Mouse (Mus musculus) heart, embryonic 14.5 days (tissue): ENCODE data around the gene Chit1. TPM values are rescaled to one million over a fixed set of nuclear protein-coding genes. Genes with fewer than 3 reads are reported as not detected.
A peak's percentile ranks its signal among the peaks of the same experiment; 100 is the strongest.

Experiments
- ATAC-seq: fragments of 200-750 bp; cut with Nextera tagmentation; 2 replicates; pipeline ENCODE4 v1.8.0; 2017; ENCODE audit warnings: low read depth, moderate TSS enrichment; ENCODE audit not compliant: insufficient number of reproducible peaks, insufficient read depth, low FRiP score
- H3K27ac ChIP-seq, 2 experiments: fragments of 200-500 bp in 1 of 2; fragments of 300-500 bp in 1 of 2; sonication (generic) in 1 of 2; replicated peaks in 1 of 2; 2 replicates each; pipeline ENCODE4 v1.5.1; 2012 to 2014; ENCODE audit warnings: low read depth in 2 of 2, low read length in 2 of 2, control low read depth in 1 of 2, mild to moderate bottlenecking in 1 of 2, mixed read lengths in 1 of 2; ENCODE audit not compliant: control insufficient read depth in 1 of 2, insufficient read depth in 1 of 2
- H3K27me3 ChIP-seq: fragments of 300-500 bp; sonication (generic); 2 replicates; pipeline ENCODE4 v1.6.1; 2014; ENCODE audit warnings: mild to moderate bottlenecking, low read length, control low read depth; ENCODE audit not compliant: control insufficient read depth, insufficient read depth
- H3K36me3 ChIP-seq: fragments of 300-500 bp; sonication (generic); 2 replicates; pipeline ENCODE4 v1.6.1; 2014; ENCODE audit warnings: mild to moderate bottlenecking, control low read depth, low read length, mixed read lengths; ENCODE audit not compliant: control insufficient read depth, insufficient read depth
- H3K4me1 ChIP-seq, 2 experiments: fragments of 200-500 bp in 1 of 2; fragments of 300-500 bp in 1 of 2; sonication (generic) in 1 of 2; 2 replicates each; pipeline ENCODE4 v1.6.1; 2012 to 2014; ENCODE audit warnings: low read length in 2 of 2, control low read depth in 1 of 2, mixed read lengths in 1 of 2; ENCODE audit not compliant: control insufficient read depth in 2 of 2, insufficient read depth in 2 of 2
- H3K4me2 ChIP-seq: fragments of 300-500 bp; sonication (generic); 2 replicates; pipeline ENCODE4 v1.6.1; 2014; ENCODE audit warnings: mild to moderate bottlenecking, low read length
- H3K4me3 ChIP-seq, 2 experiments: fragments of 200-500 bp in 1 of 2; fragments of 300-500 bp in 1 of 2; sonication (generic) in 1 of 2; 2 replicates each; pipeline ENCODE4 v1.5.1; 2012 to 2014; ENCODE audit warnings: low read length in 2 of 2, mild to moderate bottlenecking in 2 of 2, control low read depth in 1 of 2, low read depth in 1 of 2, moderate library complexity in 1 of 2; ENCODE audit not compliant: control insufficient read depth in 1 of 2, insufficient read depth in 1 of 2
- H3K9ac ChIP-seq: fragments of 300-500 bp; sonication (generic); 2 replicates; pipeline ENCODE4 v1.6.1; 2014; ENCODE audit warnings: mild to moderate bottlenecking, low read length
- H3K9me3 ChIP-seq: fragments of 300-500 bp; sonication (generic); 2 replicates; pipeline ENCODE4 v1.6.1; 2016; ENCODE audit warnings: low read length, control low read depth; ENCODE audit not compliant: control insufficient read depth
- WGBS: fragments of 180-500 bp; shearing (Covaris S2); extraction: QIAGEN DNeasy Blood & Tissue Kit; methylation state at CpG from one replicate; pipeline ENCODE4 v1.1.7; 2014; 5-methylcytosine and 5-hydroxymethylcytosine counted together
- polyA plus RNA-seq: library from polyadenylated mRNA; unstranded; fragments of >200 nt; fragmentation: Nextera tagmentation; extraction: Ambion mirVana; gene quantifications from 2 replicates; pipeline ENCODE4 v1.2.1, GENCODE M21; 2014

The Chit1 gene
- polyA plus RNA-seq, 1 experiment from 2014 or later = 0.96 TPM

- 31% methylated on average over 14 of the region's 14 CpGs for WGBS
- Histone ChIP-seq H3K4me3 (no peak overlapping the region), H3K36me3 (no peaks in the 10 kb centered on the region), H3K27me3 (no peaks in the 10 kb centered on the region), H3K27ac (peak overlapping the region; percentile 76 to 90), H3K9me3 (no peaks in the 10 kb centered on the region), H3K4me2 (peak overlapping the region; percentile 42), H3K4me1 (peaks cover 67 to 71% of the 10 kb centered on the region in 2 experiments), H3K9ac (peak overlapping the region; percentile 58)
- ATAC-seq = no peak
Measured at GRCm38 (mm10) chr1:134096264-134096934, 14.6 kb upstream of the Chit1 start.

- ATAC-seq = no peak
- Histone ChIP-seq H3K4me2 (peak overlapping the region; percentile 42; the same call in 1 of the 2 replicates), H3K27me3 (no peaks in the 10 kb centered on the region), H3K4me3 (no peak overlapping the region), H3K9ac (peak overlapping the region; percentile 58; the same call in 1 of the 2 replicates), H3K27ac (peak overlapping the region; percentile 98 to 100), H3K4me1 (peaks cover 63 to 67% of the 10 kb centered on the region in 2 experiments), H3K36me3 (no peaks in the 10 kb centered on the region), H3K9me3 (no peaks in the 10 kb centered on the region)
- WGBS = 88% methylated on average over 7 of the region's 7 CpGs
Measured at GRCm38 (mm10) chr1:134097080-134097855, 13.8 kb upstream of the Chit1 start.

- no peaks in the 10 kb centered on the region for H3K36me3 ChIP-seq
- peak overlapping the region; percentile 68 for H3K9ac ChIP-seq
- peak overlapping the region; percentile 77 for H3K4me2 ChIP-seq
- H3K4me3 ChIP-seq = peak overlapping the region in 1 of 2 experiments; percentile 42; a peak in 2 of 4 replicates
- H3K4me1 ChIP-seq = peaks cover 58 to 62% of the 10 kb centered on the region in 2 experiments
- no peaks in the 10 kb centered on the region for H3K27me3 ChIP-seq
- H3K9me3 ChIP-seq = no peaks in the 10 kb centered on the region
- WGBS = 39% methylated on average over 13 of the region's 13 CpGs
- H3K27ac ChIP-seq = peak overlapping the region; percentile 98 to 100
- ATAC-seq = no peak
Measured at GRCm38 (mm10) chr1:134097956-134098725, 12.9 kb upstream of the Chit1 start.

GRCm38 (mm10) chr1:134098726-134099515 is 12.1 kb upstream of the Chit1 start:
- Histone ChIP-seq H3K4me1 (peaks cover 55 to 62% of the 10 kb centered on the region in 2 experiments), H3K27ac (peak overlapping the region; percentile 98 to 100), H3K9ac (peak overlapping the region; percentile 82), H3K27me3 (no peaks in the 10 kb centered on the region), H3K36me3 (no peaks in the 10 kb centered on the region), H3K9me3 (no peaks in the 10 kb centered on the region), H3K4me3 (peak overlapping the region; percentile 42 to 45), H3K4me2 (peak overlapping the region; percentile 77)
- WGBS = 0% methylated on average over 17 of the region's 17 CpGs
- peak; percentile 83 for ATAC-seq

- Histone ChIP-seq H3K36me3 (no peaks in the 10 kb centered on the region), H3K9me3 (no peaks in the 10 kb centered on the region), H3K9ac (peak overlapping the region; percentile 82), H3K4me1 (peaks cover 54 to 64% of the 10 kb centered on the region in 2 experiments), H3K4me2 (peak overlapping the region; percentile 77), H3K4me3 (peak overlapping the region; percentile 42 to 45), H3K27me3 (no peaks in the 10 kb centered on the region), H3K27ac (peak overlapping the region; percentile 98 to 100)
- WGBS = 9% methylated on average over 12 of the region's 12 CpGs
- no peak for ATAC-seq
Measured at GRCm38 (mm10) chr1:134099516-134100235, 11.4 kb upstream of the Chit1 start.

- Histone ChIP-seq H3K27me3 (no peaks in the 10 kb centered on the region), H3K4me1 (peaks cover 54 to 62% of the 10 kb centered on the region in 2 experiments), H3K4me3 (no peak overlapping the region), H3K27ac (peak overlapping the region; percentile 98 to 100; a peak in 3 of 4 replicates), H3K9ac (no peak overlapping the region), H3K9me3 (no peaks in the 10 kb centered on the region), H3K4me2 (no peak overlapping the region), H3K36me3 (no peaks in the 10 kb centered on the region)
- 79% methylated on average over 5 of the region's 5 CpGs for WGBS
- ATAC-seq = no peak
Measured at GRCm38 (mm10) chr1:134100401-134100800, 10.6 kb upstream of the Chit1 start.
